Mouse (Mus musculus) hindbrain, embryonic 14.5 days (tissue): ENCODE measurements around the gene Pou2f2. TPM values are rescaled to one million over a fixed set of nuclear protein-coding genes. Genes with fewer than 3 reads are reported as not detected.

Experiments used
- ATAC-seq: fragments of 200-750 bp; cut with Nextera tagmentation; 2 replicates; pipeline ENCODE4 v1.8.0; 2017; ENCODE audit warnings: moderate number of reproducible peaks, mild to moderate bottlenecking, moderate TSS enrichment, moderate library complexity; ENCODE audit not compliant: low FRiP score
- DNase-seq: peaks from one replicate; pipeline ENCODE4 v3.0.0-alpha.2; 2015; ENCODE audit warnings: low spot score
- H3K27ac ChIP-seq: fragments of 300-500 bp; sonication (generic); 2 replicates; pipeline ENCODE4 v1.5.1; 2014; ENCODE audit warnings: mild to moderate bottlenecking, moderate library complexity
- H3K27me3 ChIP-seq: fragments of 300-500 bp; sonication (generic); 2 replicates; pipeline ENCODE4 v1.6.1; 2014; ENCODE audit warnings: mild to moderate bottlenecking, low read length, mixed read lengths; ENCODE audit not compliant: control insufficient read depth, insufficient read depth
- H3K36me3 ChIP-seq: fragments of 300-500 bp; sonication (generic); replicated peaks from 2 replicates; pipeline ENCODE4 v1.6.1; 2014; ENCODE audit not compliant: control insufficient read depth, insufficient read depth
- H3K4me1 ChIP-seq: fragments of 300-500 bp; sonication (generic); replicated peaks from 2 replicates; pipeline ENCODE4 v1.6.1; 2014; ENCODE audit warnings: antibody characterized with exemption, low read length, mixed read lengths; ENCODE audit not compliant: control insufficient read depth, insufficient read depth
- H3K4me2 ChIP-seq: fragments of 300-500 bp; sonication (generic); replicated peaks from 2 replicates; pipeline ENCODE4 v1.6.1; 2014; ENCODE audit warnings: mild to moderate bottlenecking, moderate library complexity
- H3K4me3 ChIP-seq: fragments of 300-500 bp; sonication (generic); replicated peaks from 2 replicates; pipeline ENCODE4 v1.5.1; 2014; ENCODE audit warnings: mild to moderate bottlenecking, low read length
- H3K9ac ChIP-seq: fragments of 300-500 bp; sonication (generic); 2 replicates; pipeline ENCODE4 v1.6.1; 2014
- H3K9me3 ChIP-seq: fragments of 300-500 bp; sonication (generic); 2 replicates; pipeline ENCODE4 v1.6.1; 2016; ENCODE audit warnings: low read length; ENCODE audit not compliant: control insufficient read depth
- whole genome bisulfite sequencing: fragments of 180-500 bp; shearing (Covaris S2); extraction: QIAGEN DNeasy Blood & Tissue Kit; methylation state at CpG from one replicate; pipeline ENCODE4 v1.1.7; 2014; 5-methylcytosine and 5-hydroxymethylcytosine counted together
- polyA plus RNA-seq: library from polyadenylated mRNA; unstranded; fragments of >200 nt; fragmentation: Nextera tagmentation; extraction: Ambion mirVana; gene quantifications from 2 replicates; pipeline ENCODE4 v1.2.1, GENCODE M21; 2014

Pou2f2 gene
- polyA plus RNA-seq, 1 experiment from 2014 or later = 31.8 TPM

- ATAC-seq = no peak
- WGBS = 17% methylated on average over 17 of the region's 17 CpGs
Observed at GRCm38 (mm10) chr7:25155469-25156157, 23.9 kb downstream of the Pou2f2 start.

GRCm38 (mm10) chr7:25154648-25155047 is 24.9 kb downstream of the Pou2f2 start:
- Histone ChIP-seq H3K27me3 (no peaks in the 10 kb centered on the region), H3K4me3 (no peak overlapping the region), H3K36me3 (no peaks in the 10 kb centered on the region), H3K27ac (peak overlapping the region; percentile 88), H3K9ac (peak overlapping the region; percentile 57; the same call in 1 of the 2 replicates), H3K4me1 (peaks cover 62% of the 10 kb centered on the region), H3K4me2 (peak overlapping the region; percentile 41), H3K9me3 (no peaks in the 10 kb centered on the region)
- no peak for ATAC-seq
- 49% methylated on average over 4 of the region's 4 CpGs for whole genome bisulfite sequencing
- no peak for DNase-seq

More at GRCm38 (mm10) chr7:25155469-25156157, 23.9 kb downstream of the Pou2f2 start:
- no peak overlapping the region for H3K27ac ChIP-seq
- peak overlapping the region; percentile 28; the same call in 1 of the 2 replicates for H3K9ac ChIP-seq
- no peaks in the 10 kb centered on the region for H3K27me3 ChIP-seq
- no peaks in the 10 kb centered on the region for H3K36me3 ChIP-seq
- DNase-seq = no peak
- H3K4me1 ChIP-seq = peaks cover 52% of the 10 kb centered on the region
- H3K4me2 ChIP-seq = peak overlapping the region; percentile 41
- H3K4me3 ChIP-seq = no peak overlapping the region
- H3K9me3 ChIP-seq = no peaks in the 10 kb centered on the region

- DNase-seq = no peak
- H3K9me3 ChIP-seq = no peaks in the 10 kb centered on the region
- H3K4me1 ChIP-seq = peaks cover 63% of the 10 kb centered on the region
- H3K4me3 ChIP-seq = peak overlapping the region; percentile 24
- 36% methylated on average over 7 of the region's 7 CpGs for WGBS
- no peaks in the 10 kb centered on the region for H3K27me3 ChIP-seq
- H3K27ac ChIP-seq = peak overlapping the region; percentile 88
- ATAC-seq = no peak
- H3K36me3 ChIP-seq = no peaks in the 10 kb centered on the region
- H3K9ac ChIP-seq = peak overlapping the region; percentile 57
- H3K4me2 ChIP-seq = peak overlapping the region; percentile 41
Observed at GRCm38 (mm10) chr7:25153841-25154240, 25.7 kb downstream of the Pou2f2 start.

GRCm38 (mm10) chr7:25151916-25152556 is 27.5 kb downstream of the Pou2f2 start:
- Histone ChIP-seq H3K9ac (peak overlapping the region; percentile 57), H3K27ac (peak overlapping the region; percentile 88), H3K4me3 (peak overlapping the region; percentile 24), H3K27me3 (no peaks in the 10 kb centered on the region), H3K4me2 (peak overlapping the region; percentile 41), H3K36me3 (no peaks in the 10 kb centered on the region), H3K4me1 (peaks cover 63% of the 10 kb centered on the region), H3K9me3 (no peaks in the 10 kb centered on the region)
- ATAC-seq (peak; percentile 21; the same call in 1 of the 2 replicates), DNase-seq (no peak)
- WGBS = 9% methylated on average over 10 of the region's 10 CpGs

- Histone ChIP-seq H3K4me2 (peak overlapping the region; percentile 41), H3K27me3 (no peaks in the 10 kb centered on the region), H3K4me3 (no peak overlapping the region), H3K9me3 (no peaks in the 10 kb centered on the region), H3K27ac (peak overlapping the region; percentile 88), H3K9ac (peak overlapping the region; percentile 57), H3K4me1 (peaks cover 63% of the 10 kb centered on the region), H3K36me3 (no peaks in the 10 kb centered on the region)
- DNase-seq = no peak
- no peak for ATAC-seq
- WGBS = 3% methylated on average over 7 of the region's 7 CpGs
Observed at GRCm38 (mm10) chr7:25151009-25151408, 28.5 kb downstream of the Pou2f2 start.

- no peak for DNase-seq
- Histone ChIP-seq H3K9ac (peak overlapping the region; percentile 57), H3K4me1 (peaks cover 56% of the 10 kb centered on the region), H3K27ac (peak overlapping the region; percentile 88), H3K9me3 (no peaks in the 10 kb centered on the region), H3K4me2 (peak overlapping the region; percentile 41), H3K27me3 (no peaks in the 10 kb centered on the region), H3K36me3 (no peaks in the 10 kb centered on the region), H3K4me3 (no peak overlapping the region)
- WGBS = under 1% methylated on average over 12 of the region's 18 CpGs
- peak; percentile 22; the same call in 1 of the 2 replicates for ATAC-seq
Observed at GRCm38 (mm10) chr7:25150151-25150663, 29.3 kb downstream of the Pou2f2 start.

GRCm38 (mm10) chr7:25145896-25146295 is 33.6 kb downstream of the Pou2f2 start:
- DNase-seq (no peak), ATAC-seq (no peak)
- no peak overlapping the region for H3K4me2 ChIP-seq
- H3K27ac ChIP-seq = no peak overlapping the region
- no peaks in the 10 kb centered on the region for H3K27me3 ChIP-seq
- H3K9me3 ChIP-seq = no peaks in the 10 kb centered on the region
- H3K36me3 ChIP-seq = no peaks in the 10 kb centered on the region
- H3K4me1 ChIP-seq = peaks cover 13% of the 10 kb centered on the region
- no peak overlapping the region for H3K4me3 ChIP-seq
- 15% methylated on average over 10 of the region's 10 CpGs for WGBS
- H3K9ac ChIP-seq = no peak overlapping the region

- DNase-seq (no peak), ATAC-seq (no peak)
- Histone ChIP-seq H3K27ac (no peak overlapping the region), H3K9ac (no peak overlapping the region), H3K4me2 (no peak overlapping the region), H3K27me3 (no peaks in the 10 kb centered on the region), H3K4me1 (no peaks in the 10 kb centered on the region), H3K4me3 (no peak overlapping the region), H3K9me3 (no peaks in the 10 kb centered on the region), H3K36me3 (no peaks in the 10 kb centered on the region)
- WGBS = 5% methylated on average over 5 of the region's 5 CpGs
Observed at GRCm38 (mm10) chr7:25141761-25142160, 37.8 kb downstream of the Pou2f2 start.

- ATAC-seq = no peak
- Histone ChIP-seq H3K9me3 (no peaks in the 10 kb centered on the region), H3K27me3 (peaks cover 3% of the 10 kb centered on the region), H3K4me2 (no peak overlapping the region), H3K36me3 (no peaks in the 10 kb centered on the region; the same call in 1 of the 2 replicates), H3K27ac (no peak overlapping the region), H3K4me1 (peaks cover 14% of the 10 kb centered on the region), H3K9ac (no peak overlapping the region), H3K4me3 (no peak overlapping the region)
- WGBS = 40% methylated on average over 3 of the region's 3 CpGs
- no peak for DNase-seq
Observed at GRCm38 (mm10) chr7:25137553-25137952, 42.0 kb downstream of the Pou2f2 start.
